Mouse (Mus musculus): ENCODE data around the gene Lpar6. TPM values are rescaled to one million over a fixed set of nuclear protein-coding genes. Genes with fewer than 3 reads are reported as not detected.

Lpar6 gene
- polyA plus RNA-seq, 1 experiment = 3.3 TPM

- Histone ChIP-seq H3K4me1 (ENCODE audit: control insufficient read depth, insufficient read depth, low read length) (no peaks in the 10 kb centered on the region; the same call in 1 of the 2 replicates), H3K4me3 (ENCODE audit: insufficient read depth, low read length) (no peak overlapping the region), H3K27ac (ENCODE audit: insufficient read depth, low read length) (no peak overlapping the region)
- TF ChIP-seq POLR2A (IDR thresholded peaks at IDR 0.05; ENCODE audit: extremely low read depth, insufficient read depth, low read length) (no peak), CTCF (IDR thresholded peaks at IDR 0.05; ENCODE audit: extremely low read depth, insufficient read depth, low read length) (no peak)
These were observed 16.0 kb downstream of the Lpar6 start for GRCm38 (mm10) chr14:73253453-73254251.

DNA sequence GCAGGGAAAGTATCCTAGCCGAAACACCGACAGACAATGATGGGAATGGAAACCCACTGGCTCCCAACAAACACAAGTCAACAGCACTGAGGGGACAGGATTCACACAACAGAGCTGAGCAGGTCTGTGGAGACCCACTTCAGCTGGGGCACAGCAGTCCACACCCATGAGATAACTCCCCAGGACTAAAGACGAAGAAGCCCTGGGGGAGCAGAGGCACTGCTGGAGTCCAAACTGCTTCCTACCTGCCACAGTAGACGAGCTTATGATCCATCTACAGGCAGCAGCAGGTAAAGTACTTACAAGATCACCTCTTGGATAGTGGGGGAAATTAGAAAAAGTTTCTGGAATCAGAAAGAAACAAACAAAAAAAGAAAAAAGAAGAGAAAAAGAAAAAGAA lies 16.7 kb downstream of the Lpar6 start:
- Histone ChIP-seq H3K4me3 (ENCODE audit: insufficient read depth, low read length) (no peak overlapping the region), H3K27ac (ENCODE audit: insufficient read depth, low read length) (no peak overlapping the region), H3K4me1 (ENCODE audit: control insufficient read depth, insufficient read depth, low read length) (no peaks in the 10 kb centered on the region; the same call in 1 of the 2 replicates)
- no peak for TF ChIP-seq CTCF (IDR thresholded peaks at IDR 0.05; ENCODE audit: extremely low read depth, insufficient read depth, low read length)
- no peak for TF ChIP-seq POLR2A (IDR thresholded peaks at IDR 0.05; ENCODE audit: extremely low read depth, insufficient read depth, low read length)

GRCm38 (mm10) chr14:73255426-73255970 lies 17.8 kb downstream of the Lpar6 start:
- TF ChIP-seq CTCF (IDR thresholded peaks at IDR 0.05; ENCODE audit: extremely low read depth, insufficient read depth, low read length) = no peak
- Histone ChIP-seq H3K27ac (ENCODE audit: insufficient read depth, low read length) (0 out of 2 replicates have a peak overlapping the region, but pooled peaks have one; percentile 54), H3K4me1 (ENCODE audit: control insufficient read depth, insufficient read depth, low read length) (no peaks in the 10 kb centered on the region; the same call in 1 of the 2 replicates), H3K4me3 (ENCODE audit: insufficient read depth, low read length) (no peak overlapping the region)

GRCm38 (mm10) chr14:73257348-73257747 lies 19.7 kb downstream of the Lpar6 start:
- H3K27ac ChIP-seq (ENCODE audit: insufficient read depth, low read length) = no peak overlapping the region
- TF ChIP-seq CTCF (IDR thresholded peaks at IDR 0.05; ENCODE audit: extremely low read depth, insufficient read depth, low read length) (no peak), POLR2A (IDR thresholded peaks at IDR 0.05; ENCODE audit: extremely low read depth, insufficient read depth, low read length) (no peak)
- no peaks in the 10 kb centered on the region; the same call in 1 of the 2 replicates for H3K4me1 ChIP-seq (ENCODE audit: control insufficient read depth, insufficient read depth, low read length)
- H3K4me3 ChIP-seq (ENCODE audit: insufficient read depth, low read length) = no peak overlapping the region

DNA sequence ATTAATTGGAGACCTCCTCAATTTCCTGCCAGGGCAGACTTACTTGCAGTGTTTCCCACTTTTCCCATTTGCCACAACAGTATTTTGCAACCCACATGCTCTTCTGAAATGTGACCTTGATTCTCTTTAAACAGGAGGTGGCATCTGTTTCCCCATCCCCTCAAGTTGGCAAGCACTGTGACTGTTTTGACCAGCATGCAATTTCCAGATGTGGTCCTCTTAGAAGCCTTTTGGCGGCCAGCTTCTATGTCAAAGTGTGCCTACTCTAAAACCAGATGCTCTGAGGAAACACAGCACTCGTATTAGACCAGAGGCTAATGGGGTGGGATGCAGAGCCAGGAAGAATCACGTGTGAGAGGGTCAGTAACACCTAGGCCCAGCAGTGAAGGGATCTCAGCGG lies 20.5 kb downstream of the Lpar6 start:
- H3K4me3 ChIP-seq (ENCODE audit: insufficient read depth, low read length) = no peak overlapping the region
- H3K4me1 ChIP-seq (ENCODE audit: control insufficient read depth, insufficient read depth, low read length) = no peaks in the 10 kb centered on the region; the same call in 1 of the 2 replicates
- H3K27ac ChIP-seq (ENCODE audit: insufficient read depth, low read length) = no peak overlapping the region
- TF ChIP-seq CTCF (IDR thresholded peaks at IDR 0.05; ENCODE audit: extremely low read depth, insufficient read depth, low read length) = no peak
- TF ChIP-seq POLR2A (IDR thresholded peaks at IDR 0.05; ENCODE audit: extremely low read depth, insufficient read depth, low read length) = no peak

GRCm38 (mm10) chr14:73262210-73262609 lies 24.5 kb downstream of the Lpar6 start:
- TF ChIP-seq CTCF (IDR thresholded peaks at IDR 0.05; ENCODE audit: extremely low read depth, insufficient read depth, low read length) (no peak), POLR2A (IDR thresholded peaks at IDR 0.05; ENCODE audit: extremely low read depth, insufficient read depth, low read length) (no peak)
- no peak overlapping the region for H3K4me3 ChIP-seq (ENCODE audit: insufficient read depth, low read length)
- H3K27ac ChIP-seq (ENCODE audit: insufficient read depth, low read length) = no peak overlapping the region
- H3K4me1 ChIP-seq (ENCODE audit: control insufficient read depth, insufficient read depth, low read length) = no peaks in the 10 kb centered on the region

DNA sequence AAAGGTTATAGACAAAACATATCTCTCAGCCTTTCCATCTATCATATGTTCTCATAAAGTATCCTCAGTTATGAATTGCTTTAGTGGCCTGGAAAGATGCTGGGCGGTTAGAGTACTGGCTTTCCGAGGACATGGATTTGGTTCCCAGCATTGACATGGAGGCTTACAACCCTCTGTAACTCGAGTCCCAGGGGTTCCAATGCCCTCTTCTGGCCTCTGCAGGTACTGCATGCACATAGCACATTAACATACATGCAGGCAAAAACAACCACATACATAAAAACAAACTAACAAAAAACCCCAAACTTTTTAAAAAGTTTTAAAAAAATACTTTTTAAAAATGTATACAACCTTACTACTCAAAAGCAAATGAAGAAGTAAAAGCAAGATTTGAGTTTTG lies 28.5 kb downstream of the Lpar6 start:
- Histone ChIP-seq H3K4me1 (ENCODE audit: control insufficient read depth, insufficient read depth, low read length) (no peaks in the 10 kb centered on the region), H3K4me3 (ENCODE audit: insufficient read depth, low read length) (no peak overlapping the region), H3K27ac (ENCODE audit: insufficient read depth, low read length) (no peak overlapping the region)
- TF ChIP-seq POLR2A (IDR thresholded peaks at IDR 0.05; ENCODE audit: extremely low read depth, insufficient read depth, low read length) = no peak
- TF ChIP-seq CTCF (IDR thresholded peaks at IDR 0.05; ENCODE audit: extremely low read depth, insufficient read depth, low read length) = 0 out of 2 replicates have a peak, but pooled peaks have one; percentile 12

DNA sequence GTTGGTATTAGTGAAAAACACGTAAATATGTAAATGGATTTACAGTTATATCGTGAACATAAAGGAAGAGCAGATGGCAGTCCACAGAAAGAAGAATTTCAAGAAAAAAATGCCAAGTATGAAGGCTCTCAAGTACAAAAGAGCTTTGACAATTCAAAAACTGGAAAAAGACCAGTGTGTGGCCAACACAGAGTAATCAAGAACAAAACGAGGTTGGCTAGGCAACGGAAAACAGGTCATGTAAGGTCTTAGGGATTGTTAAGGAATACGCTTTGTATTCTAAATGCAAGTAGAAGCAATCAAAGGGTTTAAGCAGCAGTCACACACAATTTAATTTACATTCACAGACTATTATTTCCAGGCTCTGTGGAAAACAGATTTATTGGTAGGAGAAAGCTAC lies 34.1 kb downstream of the Lpar6 start:
- no peak overlapping the region for H3K27ac ChIP-seq (ENCODE audit: insufficient read depth, low read length)
- no peaks in the 10 kb centered on the region for H3K4me1 ChIP-seq (ENCODE audit: control insufficient read depth, insufficient read depth, low read length)
- H3K4me3 ChIP-seq (ENCODE audit: insufficient read depth, low read length) = no peak overlapping the region
- TF ChIP-seq CTCF (IDR thresholded peaks at IDR 0.05; ENCODE audit: extremely low read depth, insufficient read depth, low read length) (no peak), POLR2A (IDR thresholded peaks at IDR 0.05; ENCODE audit: extremely low read depth, insufficient read depth, low read length) (no peak)

- H3K4me1 ChIP-seq (ENCODE audit: control insufficient read depth, insufficient read depth, low read length) = no peaks in the 10 kb centered on the region
- H3K4me3 ChIP-seq (ENCODE audit: insufficient read depth, low read length) = no peak overlapping the region
- no peak for TF ChIP-seq POLR2A (IDR thresholded peaks at IDR 0.05; ENCODE audit: extremely low read depth, insufficient read depth, low read length)
- no peak for TF ChIP-seq CTCF (IDR thresholded peaks at IDR 0.05; ENCODE audit: extremely low read depth, insufficient read depth, low read length)
These were observed 41.4 kb downstream of the Lpar6 start for GRCm38 (mm10) chr14:73279096-73279495.

GRCm38 (mm10) chr14:73280996-73281395 lies 43.3 kb downstream of the Lpar6 start:
- no peaks in the 10 kb centered on the region for H3K4me1 ChIP-seq (ENCODE audit: control insufficient read depth, insufficient read depth, low read length)
- H3K27ac ChIP-seq (ENCODE audit: insufficient read depth, low read length) = no peak overlapping the region
- H3K4me3 ChIP-seq (ENCODE audit: insufficient read depth, low read length) = no peak overlapping the region
- peak; percentile 49 for TF ChIP-seq CTCF (IDR thresholded peaks at IDR 0.05; ENCODE audit: extremely low read depth, insufficient read depth, low read length)
- TF ChIP-seq POLR2A (IDR thresholded peaks at IDR 0.05; ENCODE audit: extremely low read depth, insufficient read depth, low read length) = no peak

More at GRCm38 (mm10) chr14:73279096-73279495, 41.4 kb downstream of the Lpar6 start:
- no peak overlapping the region for H3K27ac ChIP-seq (ENCODE audit: insufficient read depth, low read length)
